Mouse (Mus musculus) neural tube, embryonic 13.5 days (tissue): ENCODE data around the gene Tbpl1. TPM values are rescaled to one million over a fixed set of nuclear protein-coding genes. Genes with fewer than 3 reads are reported as not detected.

Source experiments
- ATAC-seq: fragments of 200-750 bp; cut with Nextera tagmentation; 2 replicates; pipeline ENCODE4 v1.8.0; 2017; ENCODE audit warnings: low read depth, mild to moderate bottlenecking, moderate TSS enrichment, moderate library complexity
- H3K27ac ChIP-seq: fragments of 300-500 bp; sonication (generic); replicated peaks from 2 replicates; pipeline ENCODE4 v1.5.1; 2015; ENCODE audit warnings: moderate library complexity, mild to moderate bottlenecking, inconsistent platforms
- H3K27me3 ChIP-seq: fragments of 300-500 bp; sonication (generic); 2 replicates; pipeline ENCODE4 v1.6.1; 2015; ENCODE audit warnings: mild to moderate bottlenecking, inconsistent platforms
- H3K36me3 ChIP-seq: fragments of 300-500 bp; sonication (generic); 2 replicates; pipeline ENCODE4 v1.6.1; 2015; ENCODE audit warnings: mild to moderate bottlenecking, inconsistent platforms
- H3K4me1 ChIP-seq: fragments of 300-500 bp; sonication (generic); replicated peaks from 2 replicates; pipeline ENCODE4 v1.6.1; 2015; ENCODE audit warnings: inconsistent platforms
- H3K4me2 ChIP-seq: fragments of 300-500 bp; sonication (generic); 2 replicates; pipeline ENCODE4 v1.6.1; 2015; ENCODE audit warnings: inconsistent platforms, mild to moderate bottlenecking, moderate library complexity
- H3K4me3 ChIP-seq: fragments of 300-500 bp; sonication (generic); 2 replicates; pipeline ENCODE4 v1.5.1; 2015; ENCODE audit warnings: mild to moderate bottlenecking, inconsistent platforms
- H3K9ac ChIP-seq: fragments of 300-500 bp; sonication (generic); 2 replicates; pipeline ENCODE4 v1.6.1; 2015; ENCODE audit warnings: moderate library complexity, mild to moderate bottlenecking, inconsistent platforms
- H3K9me3 ChIP-seq: fragments of 300-500 bp; sonication (generic); 2 replicates; pipeline ENCODE4 v1.6.1; 2016; ENCODE audit warnings: inconsistent platforms
- WGBS: fragments of 180-500 bp; shearing (Covaris S2); methylation state at CpG from one replicate; pipeline ENCODE4 v1.1.7; 2015; 5-methylcytosine and 5-hydroxymethylcytosine counted together
- microRNA-seq: library from miRNA; unstranded; fragments of <30 nt; microRNA quantifications from one replicate; pipeline ENCODE4, GENCODE M21; 2016
- polyA plus RNA-seq: library from polyadenylated mRNA; unstranded; fragments of >200 nt; fragmentation: Nextera tagmentation; extraction: Ambion mirVana; gene quantifications from 2 replicates; pipeline ENCODE4 v1.2.1, GENCODE M21; 2015

Tbpl1 gene
- polyA plus RNA-seq, 1 experiment from 2014 or later: 101 TPM

DNA sequence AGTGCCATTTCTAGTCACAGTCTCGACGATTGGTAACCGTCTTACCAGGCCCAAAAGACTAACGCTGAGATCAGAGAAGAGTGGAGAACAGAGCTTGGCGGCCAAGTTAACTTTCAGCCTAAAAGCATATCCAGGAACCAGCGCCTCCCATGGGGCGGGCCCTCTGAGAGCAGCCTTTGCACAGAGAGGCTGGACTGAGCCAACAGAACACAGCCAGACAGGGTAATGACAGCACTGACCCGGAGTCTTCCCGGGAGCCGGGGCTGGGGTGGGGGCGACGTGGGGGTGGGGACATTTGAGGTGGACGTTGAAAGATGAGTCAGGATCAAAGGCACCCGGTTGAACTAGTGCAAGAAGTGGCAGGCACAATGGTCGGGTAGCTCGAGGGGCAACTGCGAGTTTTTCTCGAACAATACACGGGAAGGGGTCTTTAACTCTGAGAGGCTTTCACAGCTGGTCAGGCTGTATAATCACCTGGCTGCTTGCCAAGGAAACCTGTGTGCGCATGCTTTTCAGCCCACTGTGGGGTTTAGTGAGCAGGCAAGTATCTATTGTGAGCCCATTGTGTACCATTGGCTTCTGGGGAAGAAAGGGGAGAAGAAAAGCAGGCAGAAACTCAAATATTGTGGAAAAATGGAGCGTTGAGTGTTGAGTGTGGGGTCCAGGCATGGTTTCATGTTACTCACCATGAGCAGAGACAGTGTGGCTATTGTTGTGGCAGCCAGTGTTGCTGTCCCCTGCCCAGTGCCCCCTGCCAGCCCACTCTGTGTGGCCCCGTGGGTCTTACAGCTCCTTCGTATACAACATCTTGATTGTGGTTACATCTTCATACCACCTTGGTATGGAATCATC lies 73.0 kb downstream of the Tbpl1 start:
- Histone ChIP-seq H3K9me3 (no peaks in the 10 kb centered on the region), H3K27me3 (no peaks in the 10 kb centered on the region), H3K4me1 (peaks cover 16% of the 10 kb centered on the region), H3K9ac (no peak overlapping the region), H3K4me3 (no peak overlapping the region), H3K4me2 (peak overlapping the region; percentile 42), H3K36me3 (no peaks in the 10 kb centered on the region), H3K27ac (peak overlapping the region; percentile 64)
- ATAC-seq: peak; percentile 95
- WGBS: 18% methylated on average over 23 of the region's 23 CpGs

Small RNA genes within 50 kb of the gene (microRNA-seq; reads per million reads assigned to microRNA genes)
- gene Mir7663: 0.59 reads per million

Other genes with a start within 250 kb of the Tbpl1 start
- gene Slc2a12, start 86.9 kb downstream of the Tbpl1 start, polyA plus RNA-seq: 1.4 and 1.6 TPM in 2 replicates
- gene Tcf21, start 88.2 kb upstream of the Tbpl1 start, polyA plus RNA-seq: 1.3 and 3.4 TPM in 2 replicates